ENCODE assay signal across 12 mouse cellular contexts in the genomic region with DNA sequence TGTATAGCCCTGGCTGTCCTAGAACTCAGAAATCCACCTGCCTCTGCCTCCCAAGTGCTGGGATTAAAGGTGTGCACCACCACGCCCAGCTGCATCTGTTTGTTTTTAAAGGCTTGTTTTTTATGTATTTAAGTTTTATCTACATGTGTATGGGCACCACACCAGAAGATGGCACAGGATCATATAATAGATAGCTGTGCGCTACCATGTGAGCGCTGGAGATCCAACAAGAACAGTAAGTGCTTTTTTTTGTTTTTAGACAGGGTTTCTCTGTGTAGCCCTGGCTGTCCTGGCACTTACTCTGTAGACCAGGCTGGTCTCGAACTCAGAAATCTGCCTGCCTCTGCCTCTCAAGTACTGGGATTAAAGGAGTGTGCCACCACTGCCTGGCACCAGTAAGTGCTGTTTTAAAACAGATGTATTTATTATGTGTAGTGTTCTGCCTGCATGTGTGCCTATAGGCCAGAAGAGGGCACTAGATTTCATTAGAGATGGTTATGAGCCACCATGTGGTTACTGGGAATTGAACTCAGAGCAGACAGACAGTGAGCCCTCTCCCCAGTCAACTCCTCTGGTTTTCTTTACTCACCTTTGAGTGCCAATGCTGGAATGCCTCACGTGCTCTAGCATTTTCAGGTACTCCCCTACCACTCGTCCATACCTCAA. TPM values are rescaled to one million over a fixed set of nuclear protein-coding genes. Genes with fewer than 3 reads are reported as not detected.
DNase-seq lines count a peak whose midpoint lies in the region; ATAC-seq and TF ChIP-seq lines count a peak whose summit lies in the region.
"Had no signal": no experiment of that assay in that cellular context is flagged by ENCODE, and none has a peak within 500 bp of the region (broad histone marks: within the 10 kb centered on the region; RNA-seq: fewer than 3 reads in every experiment).

No protein-coding gene starts in this region.

- no peak overlapping the region for H3K4me2 ChIP-seq in liver, embryonic 16.5 days (ENCODE audit: low read depth, low read length)
- H3K4me2 ChIP-seq: hindbrain, embryonic 14.5 days had no signal

- TF ChIP-seq POLR2A in kidney, adult 2 months (IDR thresholded peaks at IDR 0.05; ENCODE audit: low read depth, low read length), result no peak

- ATAC-seq in CD4-positive, CD25-positive, alpha-beta regulatory T cell, adult 4 months, result peak; percentile 56
- ATAC-seq in liver, embryonic 16.5 days (ENCODE audit: low read depth), result 0 out of 2 replicates have a peak, but pooled peaks have one; percentile 28
- ATAC-seq in inflammation-experienced regulatory T-cells, adult 6 months, result no peak

- no peaks in the 10 kb centered on the region for H3K4me1 ChIP-seq in kidney, adult 2 months (ENCODE audit: control insufficient read depth, insufficient read depth, low read length)
- peaks cover 3% of the 10 kb centered on the region for H3K4me1 ChIP-seq in liver, embryonic 16.5 days (ENCODE audit: control insufficient read depth, low read depth, low read length)

- H3K9me3 ChIP-seq in liver, embryonic 16.5 days (replicated peaks; ENCODE audit: control insufficient read depth, low read length), result no peaks in the 10 kb centered on the region

- no peak overlapping the region for H3K4me3 ChIP-seq in kidney, adult 2 months (ENCODE audit: insufficient read depth, low read depth, low read length)
- no peak overlapping the region for H3K4me3 ChIP-seq in liver, embryonic 16.5 days (ENCODE audit: low read depth, low read length)

- 95% methylated on average over 6 of the region's 6 CpGs for WGBS in kidney, adult 2 months
- 67% methylated on average over 6 of the region's 6 CpGs for WGBS in liver, embryonic 16.5 days (ENCODE audit: insufficient replicate concordance)

- H3K27me3 ChIP-seq in kidney, adult 2 months (replicated peaks; ENCODE audit: control insufficient read depth, insufficient read depth, low read length), result no peaks in the 10 kb centered on the region
- no peaks in the 10 kb centered on the region for H3K27me3 ChIP-seq in liver, embryonic 16.5 days (ENCODE audit: control insufficient read depth, insufficient read depth, low read depth, low read length)

- no peak overlapping the region for H3K9ac ChIP-seq in liver, embryonic 16.5 days (ENCODE audit: low read depth, low read length)
- H3K9ac ChIP-seq: hindbrain, embryonic 14.5 days had no signal

- peaks cover 1% of the 10 kb centered on the region for H3K36me3 ChIP-seq in kidney, adult 2 months (ENCODE audit: control insufficient read depth, insufficient read depth, low read length)
- peaks cover 3% of the 10 kb centered on the region for H3K36me3 ChIP-seq in liver, embryonic 16.5 days (ENCODE audit: control insufficient read depth, insufficient read depth)

- TF ChIP-seq CTCF in kidney, adult 2 months (conservative IDR thresholded peaks at IDR 0.05; ENCODE audit: insufficient read depth, insufficient read length, low read depth, low read length), result 0 out of 2 replicates have a peak, but pooled peaks have one; percentile 8

- no peak for DNase-seq in kidney, adult 2 months
- no peak for DNase-seq in kidney, postnatal 4 days
- DNase-seq in ZHBTc4 (ENCODE audit: low read depth, low spot score), result peak; percentile 62
- DNase-seq in gastrocnemius, adult 18-20 months (ENCODE audit: low spot score), result no peak
- DNase-seq in layer of hippocampus, postnatal 36 days, result no peak
- DNase-seq: cerebellum, adult 9-10 months; right cerebral cortex, adult 18-20 months; thymus, postnatal 36 days had no signal

- no peak overlapping the region for H3K27ac ChIP-seq in kidney, adult 2 months (ENCODE audit: insufficient read depth, low read depth, low read length)
- no peak overlapping the region for H3K27ac ChIP-seq in liver, embryonic 16.5 days (ENCODE audit: low read length)
- H3K27ac ChIP-seq: hindbrain, embryonic 14.5 days had no signal

RNA-seq across cellular contexts. Expression of a gene that starts 21.3 kb away (rescaled TPM):
- 17.5 and 17.8 TPM in 2 replicates for polyA plus RNA-seq in kidney, adult 2 months (2012; rRNA removed)
- polyA plus RNA-seq in CD4-positive, CD25-positive, alpha-beta regulatory T cell, adult 4 months (2017; shearing (Covaris generic)), result 10 to 100 TPM; 40.5 to 46.8 TPM
- 31.1 and 33.8 TPM in 2 replicates for polyA plus RNA-seq in liver, embryonic 16.5 days (2015; fragmentation: Nextera tagmentation; extraction: Ambion mirVana)
- 10 to 100 TPM; 21.3 to 26.3 TPM for total RNA-seq in gastrocnemius, adult 18-20 months (2021)
- polyA plus RNA-seq in inflammation-experienced regulatory T-cells, adult 6 months (2017; shearing (Covaris generic)), result 10 to 100 TPM; 45.5 to 53.7 (median 47.8) TPM
- 10 to 100 TPM; 37.3 to 52.1 TPM for total RNA-seq in layer of hippocampus, postnatal 36 days (2021)
